Mouse (Mus musculus) CH12.LX (cell line): ENCODE measurements around the gene Fam92a.
"Not testable (repeated sequence)": the region's sequence is repeated elsewhere in the genome, so short reads cannot be mapped to it uniquely, and the experiment has no call there.

ENCODE experiments used
- CHD1 ChIP-seq: IDR thresholded peaks from 2 replicates; pipeline ENCODE4 v1.6.1; 2012; ENCODE audit warnings: low read depth, low read length, improper control_type of control experiment, inconsistent platforms
- CHD2 ChIP-seq: IDR thresholded peaks from 2 replicates; pipeline ENCODE4 v1.6.1; 2011; ENCODE audit warnings: low read length, improper control_type of control experiment
- CTCF ChIP-seq, 2 experiments: IDR thresholded peaks in 1 of 2; conservative IDR thresholded peaks in 1 of 2; 2 replicates each; pipeline ENCODE4 v1.5.1; 2011 to 2012; ENCODE audit warnings: low read depth in 2 of 2, low read length in 2 of 2, improper control_type of control experiment in 1 of 2, inconsistent platforms in 1 of 2, mild to moderate bottlenecking in 1 of 2, moderate library complexity in 1 of 2
- EP300 ChIP-seq: IDR thresholded peaks from 2 replicates; pipeline ENCODE4 v1.6.1; 2011; ENCODE audit warnings: low read length, improper control_type of control experiment
- HCFC1 ChIP-seq: IDR thresholded peaks from 2 replicates; pipeline ENCODE4 v1.6.1; 2012; ENCODE audit warnings: low read depth, mild to moderate bottlenecking, inconsistent platforms, low read length, improper control_type of control experiment
- IRF4 ChIP-seq: IDR thresholded peaks from 2 replicates; pipeline ENCODE4 v1.6.1; 2014; ENCODE audit warnings: low read depth, mild to moderate bottlenecking, inconsistent platforms, low read length, improper control_type of control experiment
- POLR2A ChIP-seq: IDR thresholded peaks from 2 replicates; pipeline ENCODE4 v1.6.1; 2011; ENCODE audit warnings: low read depth, mild to moderate bottlenecking, improper control_type of control experiment, low read length
- SIN3A ChIP-seq: IDR thresholded peaks from 2 replicates; pipeline ENCODE4 v1.6.1; 2012; ENCODE audit warnings: low read length, improper control_type of control experiment, inconsistent platforms
- TBP ChIP-seq: conservative IDR thresholded peaks from 2 replicates; pipeline ENCODE4 v1.6.1; 2011; ENCODE audit warnings: low read depth, low read length, improper control_type of control experiment
- UBTF ChIP-seq: IDR thresholded peaks from 2 replicates; pipeline ENCODE4 v1.6.1; 2012; ENCODE audit warnings: low read depth, mild to moderate bottlenecking, inconsistent platforms, low read length, improper control_type of control experiment, moderate library complexity
- USF2 ChIP-seq: conservative IDR thresholded peaks from 2 replicates; pipeline ENCODE4 v1.6.1; 2011; ENCODE audit warnings: low read depth, low read length, improper control_type of control experiment
- ZNF384 ChIP-seq: IDR thresholded peaks from 2 replicates; pipeline ENCODE4 v1.6.1; 2012; ENCODE audit warnings: low read depth, low read length, improper control_type of control experiment, inconsistent platforms

GRCm38 (mm10) chr4:12140592-12141062, 31.2 kb downstream of the Fam92a start:
- TF ChIP-seq USF2; ZNF384; IRF4; SIN3A; CTCF (conservative IDR thresholded peaks at IDR 0.05 in 1 of 2, IDR thresholded peaks at IDR 0.05 in 1 of 2; ENCODE audit: low read depth in 2 of 2, low read length in 2 of 2); EP300; HCFC1; CHD1; CHD2: not testable (repeated sequence)
- TF ChIP-seq POLR2A (peak; percentile 39), TBP (0 out of 2 replicates have a peak, but pooled peaks have one; percentile 49), UBTF (0 out of 2 replicates have a peak, but pooled peaks have one; percentile 72)
